Mouse (Mus musculus) mesoderm, embryonic 11.5 days (tissue): ENCODE measurements at regions not wholly inside any gene's neighbourhood (a gene's known extent, or its start where the extent isn't known, plus 50 kb on each side); places are given as distances from the start of the nearest gene placed in this dataset.

Experiments
- DNase-seq: peaks from one replicate; pipeline ENCODE4 v3.0.0-alpha.2; 2012; ENCODE audit warnings: low read depth, low spot score

DNA sequence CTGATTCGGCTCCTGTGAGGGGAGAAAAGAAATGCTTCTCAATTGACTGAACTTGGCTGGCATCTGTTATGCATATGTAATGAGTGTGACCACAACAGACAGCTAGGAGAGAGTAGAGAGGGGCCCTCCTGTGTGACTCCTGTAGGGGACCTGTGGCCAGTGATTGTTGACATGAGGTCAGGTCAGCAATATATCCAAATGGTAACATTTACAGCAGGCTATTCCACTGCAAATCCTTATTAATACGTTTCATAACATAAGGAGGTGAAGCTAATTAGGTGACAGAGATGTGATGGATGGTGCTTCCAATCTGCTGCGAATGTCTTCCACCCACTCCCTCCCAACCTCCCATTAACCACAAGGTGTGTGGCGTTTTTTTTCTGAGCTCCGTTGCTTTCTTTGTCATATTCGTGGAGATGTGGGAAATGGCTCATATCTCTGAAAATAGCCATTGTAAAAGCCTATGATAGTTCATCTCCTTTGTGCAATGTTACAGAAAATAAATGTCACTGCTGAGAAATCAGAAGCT, 309.5 kb downstream of the Irx1 start:
- no peak for DNase-seq

DNA sequence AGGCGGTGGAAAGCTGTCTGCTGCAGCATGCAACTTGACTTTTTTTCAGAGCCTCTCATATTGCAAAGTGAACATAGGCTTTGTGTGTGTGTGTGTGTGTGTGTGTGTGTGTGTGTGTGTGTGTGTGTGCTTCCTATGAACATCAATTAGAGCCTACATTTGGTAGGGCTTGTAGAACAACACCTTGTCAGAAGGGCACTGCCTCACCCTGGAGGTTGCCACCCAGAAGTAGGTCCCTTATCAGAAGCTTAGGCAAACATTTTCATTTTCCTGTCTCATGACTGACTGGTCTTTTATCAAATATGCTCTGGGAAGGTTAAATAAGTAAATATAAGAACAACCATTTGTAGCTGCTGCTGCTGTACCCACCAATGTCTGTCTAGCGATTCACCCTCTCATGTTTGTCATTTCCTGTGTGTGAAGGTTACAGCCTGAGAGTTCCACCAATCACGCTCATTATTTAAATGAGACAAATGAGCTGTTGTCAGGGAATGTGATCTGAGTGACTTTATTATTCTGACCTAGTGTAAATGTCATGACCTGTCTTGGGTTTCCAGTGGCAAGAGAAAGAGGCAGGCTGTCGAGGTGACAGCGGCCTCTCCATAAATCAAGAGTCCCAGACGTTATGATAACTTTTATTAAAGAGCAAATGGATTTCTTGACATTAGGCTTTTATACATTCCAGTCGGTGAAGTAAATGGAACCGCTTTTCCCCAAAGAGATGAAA, 310.1 kb downstream of the Irx1 start:
- DNase-seq, result peak; percentile 66

DNA sequence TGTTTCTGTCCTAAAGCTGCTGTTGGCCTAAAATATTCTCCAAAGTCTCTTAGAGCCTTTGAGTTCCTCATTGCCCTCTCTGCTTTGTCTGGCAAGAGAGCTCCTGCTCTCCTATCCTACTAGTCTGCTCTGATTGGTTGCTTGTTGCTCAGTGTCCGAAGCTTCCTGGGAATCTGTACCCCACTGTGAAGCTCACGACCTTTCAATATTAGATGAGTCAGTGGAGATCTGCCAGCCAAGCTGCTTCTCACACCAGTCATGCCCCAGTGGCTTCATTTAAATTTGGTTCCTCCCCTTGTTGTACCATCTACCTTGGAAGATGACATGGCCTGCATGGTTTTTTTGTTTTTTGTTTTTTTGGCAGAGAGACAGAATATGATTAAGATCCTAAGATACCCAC, 313.6 kb downstream of the Irx1 start:
- no peak for DNase-seq

DNA sequence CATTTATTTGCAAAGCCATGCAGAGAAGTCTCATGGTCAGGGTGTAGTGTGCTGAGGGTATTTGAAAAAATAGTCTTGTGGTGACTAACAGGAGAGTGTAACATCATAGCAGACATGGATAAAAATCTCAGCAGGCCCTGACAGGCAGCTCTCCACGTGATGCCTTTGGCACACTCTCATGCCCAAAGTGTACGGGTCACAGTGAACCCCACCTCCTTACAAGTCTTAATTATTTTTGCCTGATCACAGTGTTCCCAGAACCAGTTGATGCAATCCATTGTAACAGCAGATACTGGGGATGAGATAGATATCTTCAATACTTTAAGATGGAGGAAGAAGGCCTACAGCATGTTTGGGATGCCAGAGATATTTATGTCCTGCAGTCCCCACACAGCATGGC, 314.5 kb downstream of the Irx1 start:
- no peak for DNase-seq

DNA sequence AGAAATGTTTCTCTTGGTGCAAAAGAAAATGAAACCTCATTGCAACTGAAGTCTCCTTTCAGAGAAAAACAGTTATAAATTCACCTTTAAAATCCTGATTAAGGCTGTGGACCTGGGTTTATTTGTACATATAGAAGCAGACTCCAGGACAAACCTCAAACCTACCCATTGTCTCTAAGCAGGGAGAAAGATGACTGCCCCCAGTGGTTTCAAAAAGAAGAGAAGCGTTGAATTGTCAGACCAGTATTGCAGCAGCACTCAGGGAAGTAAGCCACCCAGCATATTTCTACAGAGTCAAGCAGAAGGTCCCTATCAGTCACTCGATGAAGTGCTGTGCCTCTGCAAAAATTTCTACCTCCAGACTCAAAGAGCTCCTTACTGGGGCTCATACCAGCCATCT, 332.1 kb downstream of the Irx1 start:
- no peak for DNase-seq

DNA sequence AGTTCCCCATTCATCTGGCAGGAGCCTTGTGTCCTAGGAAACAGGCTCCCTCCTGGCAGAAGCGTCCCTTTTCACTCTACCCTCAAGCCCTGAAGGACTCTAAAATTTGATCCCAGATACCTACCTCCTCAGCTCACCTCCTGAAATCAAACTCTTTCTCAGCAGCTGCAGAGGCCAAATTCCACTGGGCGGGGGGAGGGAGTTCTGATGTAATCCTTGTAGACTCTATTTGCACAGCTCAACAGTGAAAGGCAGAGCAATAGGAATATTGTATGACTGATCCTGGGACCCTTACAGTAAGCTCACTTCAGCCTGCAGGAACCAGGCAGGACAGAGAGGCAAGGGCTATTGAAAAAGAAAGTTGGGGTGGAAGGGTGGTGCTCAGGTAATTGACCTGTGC, 346.3 kb downstream of the Irx1 start:
- DNase-seq, result peak; percentile 10

DNA sequence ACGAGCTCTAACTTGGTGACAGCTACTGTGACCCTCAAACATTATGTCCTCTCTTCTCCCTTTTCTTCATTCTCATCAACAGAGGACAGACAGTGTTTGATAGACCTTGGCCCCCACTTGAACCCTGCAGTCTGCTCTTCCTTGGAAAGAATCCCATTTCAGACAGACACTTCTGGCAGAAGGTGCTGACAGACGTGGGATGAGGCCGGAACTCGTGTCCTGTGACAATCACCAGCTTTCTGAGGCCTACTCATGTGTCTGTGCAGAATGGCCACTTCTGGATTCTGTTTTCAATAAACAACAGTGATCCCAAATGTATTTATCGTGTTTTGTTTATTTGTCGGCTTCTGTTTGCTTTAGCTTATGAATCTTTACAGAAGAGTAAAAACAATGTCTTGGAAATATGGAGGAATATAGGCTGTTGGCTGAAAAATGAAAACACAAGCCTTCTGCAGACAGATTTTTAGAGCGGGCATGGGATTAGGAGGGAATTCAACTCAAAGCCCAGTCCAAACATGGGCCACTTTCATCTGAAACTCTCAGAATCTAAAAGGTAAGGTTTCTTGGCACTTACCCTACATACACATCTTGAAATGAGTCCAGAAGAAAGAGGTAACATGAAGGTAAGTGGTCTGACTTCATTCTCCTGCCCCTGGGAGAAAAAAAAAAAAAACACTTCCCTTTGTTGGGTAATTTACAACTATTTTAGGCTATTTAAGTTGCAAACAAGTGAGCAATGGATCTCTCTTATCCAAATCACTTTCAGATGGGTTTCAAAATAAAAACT, 350.9 kb downstream of the Irx1 start:
- no peak for DNase-seq

DNA sequence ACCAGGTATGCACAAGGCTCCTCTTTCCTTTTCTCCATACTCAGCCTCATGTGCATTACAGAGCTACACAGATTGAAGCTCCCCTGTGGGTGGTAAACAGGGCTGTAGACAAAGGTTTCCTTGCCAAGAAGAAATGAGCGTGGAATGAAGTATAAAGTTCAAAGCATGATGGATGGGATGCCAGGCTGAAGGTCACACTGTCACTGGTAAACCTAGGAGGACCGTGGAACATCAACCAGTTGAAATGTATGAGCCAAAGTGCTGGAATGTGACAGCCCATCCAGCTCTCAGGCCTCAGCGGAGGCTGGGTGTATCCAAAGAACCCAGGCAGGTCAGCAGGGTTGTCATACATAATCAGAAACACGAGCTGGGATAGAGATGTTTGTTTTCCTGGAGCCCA, 381.0 kb downstream of the Irx1 start:
- peak; percentile 54 for DNase-seq

DNA sequence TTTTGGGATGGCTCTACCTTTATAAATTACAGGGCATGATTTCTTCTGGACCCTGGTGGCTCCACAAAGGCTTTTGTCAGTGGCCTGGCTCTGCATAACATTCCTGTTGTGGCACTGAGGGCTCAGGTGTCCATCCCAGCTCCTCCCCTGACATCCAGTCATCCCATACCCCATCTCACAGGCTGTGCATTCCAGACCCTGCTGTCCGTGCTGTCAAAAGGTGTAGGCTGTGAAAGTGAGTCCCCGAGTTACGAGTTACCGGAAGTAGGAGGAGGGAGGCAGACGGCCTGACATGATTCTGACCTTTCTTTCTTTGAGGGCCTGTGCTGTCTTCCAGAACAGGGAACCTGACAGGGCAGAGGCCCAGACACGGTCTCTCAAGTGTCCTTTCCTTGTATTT, 397.6 kb downstream of the Irx1 start:
- DNase-seq, result peak; percentile 6

DNA sequence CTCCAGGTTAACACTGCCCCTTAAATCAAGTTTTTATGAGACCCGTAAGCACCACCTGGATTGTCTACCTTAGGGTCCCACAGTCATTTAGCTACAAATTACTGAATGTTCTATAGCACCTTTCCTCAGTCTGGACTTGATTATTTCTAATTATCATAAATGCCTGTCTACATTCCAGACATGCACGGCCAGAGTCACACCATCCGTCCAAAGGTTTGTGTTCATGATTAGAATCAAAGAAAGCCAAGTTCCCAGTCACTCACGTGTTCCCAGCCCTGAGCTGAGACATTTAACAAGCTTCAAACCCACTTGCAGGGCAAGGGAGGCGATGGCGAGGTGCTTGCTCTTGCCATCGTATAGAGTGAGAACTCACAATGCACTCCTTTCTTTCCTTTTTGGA, 398.1 kb downstream of the Irx1 start:
- DNase-seq, result no peak

DNA sequence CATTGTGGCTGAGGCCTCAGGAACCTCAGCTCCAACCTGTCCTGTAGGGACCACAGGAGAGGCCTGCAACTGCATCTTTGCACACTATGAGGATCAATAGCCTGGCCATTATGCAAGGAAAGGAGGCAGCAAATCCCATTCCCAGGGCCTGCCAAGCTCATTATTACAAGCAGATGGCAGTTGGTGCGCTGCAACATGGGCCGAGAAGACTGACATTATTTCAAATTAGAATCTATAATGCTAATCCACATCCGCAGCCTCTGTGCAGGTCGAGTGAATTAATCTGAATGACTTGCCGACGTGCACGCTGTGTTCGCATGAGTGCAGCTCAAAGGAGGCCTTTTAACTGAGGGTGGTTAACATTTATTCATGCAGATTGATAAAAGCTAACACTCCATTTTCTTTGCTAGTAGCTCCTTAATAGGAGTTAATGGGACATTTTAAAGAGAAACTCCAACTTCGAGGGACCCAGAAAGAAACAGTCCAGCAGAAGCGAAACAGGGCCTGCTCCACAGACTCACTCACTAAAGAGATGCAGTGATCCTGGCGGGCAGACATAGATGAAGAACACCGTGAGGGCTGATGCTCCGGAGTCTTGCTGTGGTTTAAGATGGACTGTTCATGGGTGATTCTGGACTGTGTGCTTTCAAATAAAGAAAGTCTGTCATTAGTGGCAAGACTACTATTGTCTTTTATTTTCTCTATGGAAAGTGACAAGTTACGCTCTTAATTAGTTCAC, 404.9 kb downstream of the Irx1 start:
- no peak for DNase-seq

DNA sequence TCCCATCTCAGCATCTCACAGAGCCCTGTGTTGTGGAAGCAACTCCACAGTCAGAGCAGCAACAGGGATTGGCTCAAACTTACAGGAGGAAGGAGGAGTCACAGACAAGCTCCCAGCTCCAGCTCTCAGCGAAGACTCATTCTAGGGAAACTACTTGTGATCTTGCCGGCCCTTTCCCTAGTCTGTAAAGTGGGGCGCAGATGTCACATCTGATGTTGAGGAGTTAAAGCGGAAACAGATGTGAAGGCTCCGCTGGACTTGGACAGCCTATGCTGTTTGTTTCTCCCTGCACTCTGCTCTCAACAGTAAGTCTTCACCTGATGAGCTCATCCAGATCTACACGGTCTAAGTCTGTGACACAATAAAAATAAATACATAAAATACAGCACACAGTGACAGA, 408.1 kb downstream of the Irx1 start:
- no peak for DNase-seq

DNA sequence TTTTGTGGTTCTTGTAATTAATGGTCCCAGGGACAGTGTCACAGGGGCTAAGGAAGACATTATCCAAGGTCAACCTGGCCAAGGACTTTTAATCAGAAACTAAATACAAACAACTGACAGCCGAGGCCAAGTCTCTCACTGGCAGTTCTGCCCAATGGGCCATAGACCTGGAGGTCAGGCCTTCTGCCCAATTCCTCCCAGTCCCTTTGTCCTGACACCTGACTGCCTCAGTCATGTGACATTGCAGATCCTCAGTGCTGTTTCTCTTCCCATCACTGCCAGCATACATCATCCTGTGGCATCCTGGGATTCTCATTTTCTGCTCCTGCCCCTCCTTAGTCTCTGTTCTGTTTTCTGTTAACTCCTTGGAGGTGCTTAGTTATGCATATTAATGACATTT, 413.4 kb downstream of the Irx1 start:
- DNase-seq, result no peak

DNA sequence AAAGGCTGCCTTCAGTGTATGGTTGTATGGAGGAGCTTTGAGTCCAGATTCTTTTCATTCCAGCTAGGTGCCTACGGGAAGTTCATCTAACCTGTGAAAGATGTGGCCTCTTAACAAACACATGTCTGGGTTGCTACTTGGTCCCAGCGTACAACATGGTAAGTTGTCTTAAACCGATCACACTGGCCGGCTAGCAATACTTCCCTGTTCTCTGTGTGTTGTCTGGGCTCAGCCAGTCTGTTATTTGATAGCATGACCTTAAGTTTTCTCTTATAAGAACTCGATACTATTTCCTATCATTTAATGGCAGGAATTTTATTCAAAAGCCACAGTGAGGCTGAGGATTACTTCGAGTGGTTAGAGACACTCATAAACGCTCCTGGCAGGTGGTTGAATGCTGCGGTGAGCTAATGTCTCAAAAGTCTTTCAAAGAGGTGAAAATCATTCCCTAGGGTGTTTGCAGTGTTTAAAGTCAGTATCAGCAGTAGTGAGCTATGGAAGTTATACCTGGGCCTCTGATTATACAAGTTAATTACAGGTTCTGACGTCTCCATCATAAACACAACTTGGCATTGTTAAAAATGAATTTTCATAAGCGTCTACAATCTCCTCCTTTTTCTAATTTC, 414.2 kb downstream of the Irx1 start:
- no peak for DNase-seq

DNA sequence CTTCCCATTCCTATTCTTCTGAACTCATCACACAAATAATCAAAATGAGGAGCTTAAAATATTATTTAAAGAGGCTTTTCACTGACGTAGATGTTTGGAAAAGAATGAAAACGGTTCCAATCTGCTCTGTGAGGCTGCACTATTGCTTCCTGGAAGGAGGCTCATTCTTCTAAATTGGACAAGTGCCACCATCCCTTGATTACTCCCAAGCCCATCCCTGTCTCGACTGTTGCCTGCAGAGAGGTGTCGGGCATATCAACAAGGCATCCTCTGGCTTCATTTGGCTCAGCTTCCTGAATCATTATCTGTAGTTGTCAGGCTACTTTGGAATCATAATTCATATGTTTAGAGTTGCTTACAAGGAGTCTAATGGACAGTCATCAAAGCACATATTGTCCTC, 425.3 kb downstream of the Irx1 start:
- no peak for DNase-seq

DNA sequence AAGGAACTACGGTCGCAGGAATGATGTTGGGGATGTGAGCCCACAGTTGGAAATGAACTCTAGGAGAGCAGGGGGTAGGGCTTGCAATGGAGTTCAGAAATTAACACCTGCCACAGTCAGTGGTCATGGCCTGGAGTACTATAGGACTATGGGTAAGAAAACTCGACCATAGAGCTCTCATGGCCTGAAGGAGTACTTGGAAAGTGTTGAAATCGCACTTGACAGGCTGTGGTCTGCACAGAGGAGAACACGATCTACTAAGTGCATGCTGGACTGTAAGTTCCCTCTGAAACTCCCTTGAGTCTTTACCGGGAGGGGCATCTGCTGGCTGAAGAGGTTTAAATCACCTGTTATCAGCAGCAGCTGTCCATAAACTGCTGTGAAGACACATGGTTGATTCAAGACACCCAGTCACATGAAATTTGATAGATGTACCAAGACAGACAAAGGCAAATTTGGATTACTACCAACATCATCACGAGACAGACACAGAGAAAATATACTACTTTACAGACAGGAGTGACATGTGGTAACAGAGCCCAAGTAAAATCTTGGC, 430.6 kb downstream of the Irx1 start:
- no peak for DNase-seq

DNA sequence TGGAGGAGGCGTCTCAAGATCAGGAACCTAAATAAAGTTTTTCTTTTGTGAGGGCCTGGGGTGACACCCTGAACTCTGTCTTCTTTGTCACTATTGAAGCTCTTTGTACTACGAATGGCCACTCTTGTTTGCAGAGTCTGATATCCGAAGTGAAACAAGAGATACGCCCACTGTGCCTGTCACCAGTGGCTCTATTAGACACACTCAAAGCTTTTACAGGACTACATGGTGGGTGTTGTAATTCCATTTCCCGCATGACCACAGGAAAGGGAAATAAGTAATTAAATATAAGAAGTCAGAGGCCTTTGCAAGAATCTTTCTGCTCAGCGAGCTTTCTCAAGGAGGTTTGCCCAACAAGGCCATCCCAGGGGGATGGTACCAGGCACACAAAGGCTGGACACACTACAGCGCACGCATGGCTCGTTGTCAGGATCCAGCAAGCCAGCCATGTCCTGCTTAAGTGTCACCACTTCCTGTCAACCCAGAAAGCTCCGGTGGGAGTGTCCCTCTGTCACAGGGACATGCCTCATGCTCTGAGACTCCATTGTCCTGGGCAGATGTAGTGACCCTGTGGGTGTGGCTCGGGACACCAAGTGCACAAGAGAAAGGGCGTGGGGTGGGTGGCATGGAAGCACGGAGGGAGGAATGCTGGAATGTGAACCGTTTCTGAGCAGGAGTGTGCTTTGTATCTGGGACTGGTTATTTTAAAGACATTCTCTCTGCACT, 434.0 kb downstream of the Irx1 start:
- DNase-seq, result peak; percentile 32

DNA sequence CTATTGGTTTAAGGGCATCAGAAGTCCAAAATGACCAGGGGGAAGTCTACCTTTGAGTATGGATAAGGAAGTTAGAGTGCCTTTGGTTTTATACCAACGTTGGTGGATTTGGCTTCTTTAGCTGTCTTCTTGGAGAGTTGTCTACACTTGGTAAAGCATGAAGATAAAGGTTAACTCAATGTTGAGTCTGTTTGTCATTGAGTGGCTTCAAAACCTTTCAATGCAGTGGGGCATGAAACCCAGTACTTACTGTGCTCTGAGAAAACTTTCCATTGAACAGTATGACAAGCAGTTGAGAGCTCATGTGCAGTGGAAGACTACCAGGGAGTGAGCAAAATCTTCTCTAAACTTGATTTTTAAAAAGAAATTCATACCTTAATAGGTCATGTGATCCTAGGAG, 445.7 kb downstream of the Irx1 start:
- no peak for DNase-seq

DNA sequence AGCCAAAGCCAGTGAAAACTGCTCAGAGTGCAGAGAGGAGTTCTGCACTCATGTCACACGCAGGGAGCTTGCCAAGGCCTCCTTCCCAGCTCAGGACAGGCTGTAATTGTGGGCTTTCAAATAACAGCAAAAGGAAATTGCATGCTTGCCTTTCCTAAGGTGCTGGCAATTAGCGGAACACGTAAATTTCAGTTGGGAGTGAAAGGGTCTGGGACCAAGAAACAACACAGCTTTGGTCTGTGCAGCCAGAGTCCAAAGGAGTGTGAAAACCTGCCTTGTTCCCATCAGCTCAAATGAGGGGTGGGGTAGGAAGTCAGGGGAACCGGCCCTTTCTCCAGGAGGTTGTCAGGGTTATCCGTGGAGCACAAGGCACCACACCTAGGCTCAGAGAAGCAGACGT, 450.3 kb downstream of the Irx1 start:
- no peak for DNase-seq

DNA sequence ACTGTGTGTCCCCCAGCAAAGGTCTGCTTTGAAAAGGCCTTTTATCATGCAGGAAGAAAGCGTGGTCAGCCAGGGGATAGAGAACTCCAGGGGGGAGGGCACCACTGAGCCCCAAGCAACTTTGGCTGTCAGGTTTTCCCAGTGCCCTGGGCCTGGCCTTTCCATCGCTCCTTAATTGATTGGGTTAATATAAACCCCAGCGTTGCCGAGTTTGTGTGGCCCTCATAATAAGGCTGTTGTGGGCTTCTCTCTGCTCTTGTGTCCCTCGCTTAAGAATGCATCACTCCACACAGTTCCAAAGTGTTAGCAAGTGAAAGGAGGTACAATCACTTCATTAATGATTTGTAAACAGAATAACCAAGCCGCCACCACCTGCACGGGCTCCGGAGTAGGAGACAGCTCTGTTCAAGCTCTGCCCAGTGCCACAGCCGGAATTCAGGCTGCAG, 455.5 kb downstream of the Irx1 start:
- peak; percentile 42 for DNase-seq

DNA sequence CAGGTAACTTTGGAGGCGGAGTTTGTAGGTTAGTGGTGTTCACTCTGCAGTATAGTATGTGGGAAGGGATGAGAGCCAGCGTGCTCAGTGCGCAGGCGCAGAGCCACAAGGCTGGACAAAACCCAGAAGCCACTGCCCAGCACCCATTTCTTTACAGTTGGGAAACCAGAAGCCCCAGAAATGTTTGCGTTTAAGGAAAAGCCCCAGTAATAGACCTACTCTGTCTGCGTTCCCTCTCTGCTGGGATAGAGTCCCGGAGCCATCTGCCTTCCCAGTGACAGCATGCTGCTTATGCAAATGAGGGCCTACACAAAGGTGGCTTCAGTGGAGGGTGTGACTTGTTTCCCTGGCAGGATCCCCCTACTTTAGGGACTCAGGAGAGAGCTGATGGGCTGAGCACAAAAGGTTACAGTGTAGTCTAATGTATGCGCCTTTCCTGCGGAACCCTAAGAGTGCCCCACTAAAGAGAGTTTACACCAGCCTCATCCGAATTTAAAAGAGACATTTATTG, 456.0 kb downstream of the Irx1 start:
- peak; percentile 48 for DNase-seq
